Mouse (Mus musculus) testis, adult 2 months (tissue): ENCODE data around the gene Gm11020.
"Not testable (repeated sequence)": the region's sequence is repeated elsewhere in the genome, so short reads cannot be mapped to it uniquely, and the experiment has no call there.

ENCODE experiments used
- CTCF ChIP-seq: fragments of 200-500 bp; IDR thresholded peaks from 2 replicates; pipeline ENCODE4 v1.5.1; 2012; ENCODE audit warnings: low read depth, mild to moderate bottlenecking, inconsistent platforms, low read length, moderate library complexity; ENCODE audit not compliant: control insufficient read depth, insufficient read depth, insufficient replicate concordance
- POLR2A ChIP-seq: fragments of 200-500 bp; IDR thresholded peaks from 2 replicates; pipeline ENCODE4 v1.6.1; 2012; ENCODE audit warnings: low read depth, mild to moderate bottlenecking, inconsistent platforms, low read length, moderate library complexity; ENCODE audit not compliant: control insufficient read depth

- not testable (repeated sequence) for TF ChIP-seq POLR2A, CTCF
Measured at GRCm38 (mm10) chr8:104312023-104312422, 9.3 kb upstream of the Gm11020 start.
